Mouse (Mus musculus): ENCODE data around the gene Arntl2. TPM values are rescaled to one million over a fixed set of nuclear protein-coding genes. Genes with fewer than 3 reads are reported as not detected.

Gene Arntl2
- 2.6 TPM for polyA plus RNA-seq (2015; fragmentation: Illumina TruSeq; extraction: RNeasy Lipid Tissue Mini Kit (QIAGEN cat#74804); ENCODE audit: insufficient read depth, low replicate concordance)

DNA sequence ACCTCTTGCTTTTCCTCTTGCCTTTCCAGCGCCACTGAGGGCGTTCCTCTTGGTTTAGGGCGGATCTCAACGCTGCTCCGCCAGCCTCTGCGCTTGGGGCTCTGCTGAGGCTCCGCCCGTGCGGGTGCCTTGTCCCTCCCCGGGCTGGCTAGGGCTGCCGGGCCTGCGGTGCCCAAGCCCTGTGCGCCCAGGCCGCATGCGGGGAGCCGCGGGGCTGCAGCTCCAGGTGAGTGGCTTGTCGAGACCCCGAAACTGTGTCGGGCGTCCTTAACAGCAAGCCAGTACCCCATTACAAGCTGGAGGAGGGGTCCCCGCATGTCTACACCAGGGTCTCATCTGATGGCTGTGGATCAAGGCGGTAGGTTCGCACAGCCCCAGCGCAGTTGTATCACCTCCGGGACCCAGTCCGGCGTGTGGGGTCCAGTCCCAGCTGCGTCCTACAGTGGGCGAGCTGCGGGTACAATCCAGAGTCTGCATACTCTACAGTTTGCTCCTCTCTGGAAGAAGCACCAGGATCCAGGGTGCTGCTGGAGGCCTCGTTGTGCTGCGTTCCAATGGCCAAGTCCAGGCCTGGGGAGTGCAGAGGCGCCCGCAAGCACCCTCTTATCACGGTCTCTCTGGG, at the start of gene Arntl2:
TSS of gene Arntl2 (plus strand) at position 132 of the 622 bp plus-strand sequence.

DNA sequence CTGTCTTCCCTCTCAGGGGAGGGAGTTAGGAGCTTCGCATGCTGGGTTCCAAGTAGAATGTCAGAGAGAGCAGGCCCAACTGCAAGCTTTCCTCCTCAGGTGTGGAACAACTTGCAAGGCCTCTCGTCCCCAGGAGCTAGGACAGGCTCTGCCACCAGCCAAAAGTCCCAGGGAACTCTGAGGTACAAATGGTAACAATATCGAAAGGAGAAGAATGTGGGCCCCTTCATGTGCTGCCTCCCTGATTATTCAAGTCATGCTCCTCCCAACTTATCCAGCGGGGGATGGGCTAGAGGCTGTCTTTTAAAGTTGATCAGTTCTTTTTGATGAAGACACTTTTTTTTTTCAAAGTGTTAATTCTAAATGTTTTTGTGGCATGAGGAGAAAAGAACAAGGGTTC, 54.2 kb downstream of the Arntl2 start, which contains the start of gene Smco2:
TSS of gene Smco2 (plus strand) at position 55 of the 400 bp plus-strand sequence.

Other genes with a start within 250 kb of the Arntl2 start
- 199 TPM for gene Fgfr1op2, start 218.9 kb upstream of the Arntl2 start, polyA plus RNA-seq (2015; fragmentation: Illumina TruSeq; extraction: RNeasy Lipid Tissue Mini Kit (QIAGEN cat#74804); ENCODE audit: insufficient read depth, low replicate concordance)
- gene Ints13, start 218.2 kb upstream of the Arntl2 start, polyA plus RNA-seq (2015; fragmentation: Illumina TruSeq; extraction: RNeasy Lipid Tissue Mini Kit (QIAGEN cat#74804); ENCODE audit: insufficient read depth, low replicate concordance) = 120 TPM
- gene Med21, start 153.5 kb upstream of the Arntl2 start, polyA plus RNA-seq (2015; fragmentation: Illumina TruSeq; extraction: RNeasy Lipid Tissue Mini Kit (QIAGEN cat#74804); ENCODE audit: insufficient read depth, low replicate concordance) = 76.5 TPM
- gene Tm7sf3, start 153.2 kb upstream of the Arntl2 start, polyA plus RNA-seq (2015; fragmentation: Illumina TruSeq; extraction: RNeasy Lipid Tissue Mini Kit (QIAGEN cat#74804); ENCODE audit: insufficient read depth, low replicate concordance) = 19.0 TPM
- gene Stk38l, start 71.1 kb upstream of the Arntl2 start, polyA plus RNA-seq (2015; fragmentation: Illumina TruSeq; extraction: RNeasy Lipid Tissue Mini Kit (QIAGEN cat#74804); ENCODE audit: insufficient read depth, low replicate concordance) = 12.0 TPM
- not detected for gene Smco2, start 54.0 kb downstream of the Arntl2 start, polyA plus RNA-seq (2015; fragmentation: Illumina TruSeq; extraction: RNeasy Lipid Tissue Mini Kit (QIAGEN cat#74804); ENCODE audit: insufficient read depth, low replicate concordance)
- gene Ppfibp1, start 92.4 kb downstream of the Arntl2 start, polyA plus RNA-seq (2015; fragmentation: Illumina TruSeq; extraction: RNeasy Lipid Tissue Mini Kit (QIAGEN cat#74804); ENCODE audit: insufficient read depth, low replicate concordance) = 36.4 TPM
- gene 1700034J05Rik, start 158.4 kb downstream of the Arntl2 start, polyA plus RNA-seq (2015; fragmentation: Illumina TruSeq; extraction: RNeasy Lipid Tissue Mini Kit (QIAGEN cat#74804); ENCODE audit: insufficient read depth, low replicate concordance) = not detected
- 0.37 TPM for gene Rep15, start 236.5 kb downstream of the Arntl2 start, polyA plus RNA-seq (2015; fragmentation: Illumina TruSeq; extraction: RNeasy Lipid Tissue Mini Kit (QIAGEN cat#74804); ENCODE audit: insufficient read depth, low replicate concordance)
- 42.5 TPM for gene Mrps35, start 246.7 kb downstream of the Arntl2 start, polyA plus RNA-seq (2015; fragmentation: Illumina TruSeq; extraction: RNeasy Lipid Tissue Mini Kit (QIAGEN cat#74804); ENCODE audit: insufficient read depth, low replicate concordance)